Mouse (Mus musculus) subcutaneous adipose tissue, adult 2 months (tissue): Measurements from ENCODE around the gene Anp32e. TPM values are rescaled to one million over a fixed set of nuclear protein-coding genes. Genes with fewer than 3 reads are reported as not detected.

ENCODE experiments used
- polyA plus RNA-seq: library from polyadenylated mRNA; depleted of rRNA; stranded (reverse); fragments of >200 nt; gene quantifications from 2 replicates; pipeline ENCODE4 v1.2.3, GENCODE M21; 2012; ENCODE audit warnings: low replicate concordance; rRNA removed

Anp32e gene
- polyA plus RNA-seq = 9.5 and 23.5 TPM in 2 replicates

DNA sequence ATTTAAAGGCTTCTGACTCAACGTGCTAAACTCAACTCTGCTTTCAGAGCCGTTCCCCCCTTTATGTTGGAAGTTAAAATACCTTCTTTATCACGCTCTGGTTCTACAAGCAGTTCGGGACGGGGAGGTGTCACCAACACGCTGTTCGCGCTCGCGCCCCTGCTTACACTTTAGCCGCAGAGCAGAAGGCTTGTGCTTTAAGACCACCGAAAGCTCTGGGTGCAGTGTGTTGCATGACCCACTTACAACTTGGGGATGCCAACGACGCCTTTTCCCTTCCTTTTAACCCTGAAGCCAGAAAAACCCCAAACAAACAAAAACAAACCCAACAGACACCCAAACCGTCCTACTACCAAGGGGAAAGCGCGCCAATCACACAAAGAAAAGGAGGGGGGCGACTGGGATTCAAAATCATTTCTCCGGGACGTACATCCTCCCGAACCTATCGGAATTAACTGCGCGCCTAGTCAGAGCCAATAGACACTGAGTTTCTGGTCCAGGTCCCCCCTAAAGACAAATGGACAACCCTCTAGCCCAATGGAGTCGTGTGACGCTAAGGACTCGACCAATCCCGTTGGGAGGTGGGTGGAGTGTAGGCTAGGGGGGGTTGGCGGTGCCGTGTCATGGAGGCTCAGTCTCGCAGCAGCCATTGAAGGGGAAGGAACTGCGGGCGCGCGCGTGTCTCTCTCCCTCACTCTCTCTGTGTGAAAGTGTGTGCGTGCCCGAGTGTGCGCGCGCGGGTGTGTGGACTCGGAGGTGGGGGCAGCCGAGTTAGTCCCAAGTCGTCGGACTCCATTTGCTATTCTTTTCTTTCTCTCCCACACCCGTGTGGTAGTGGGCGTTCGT, at the start of gene Anp32e:
TSS of gene Anp32e (plus strand) at position 589 of the 846 bp plus-strand sequence.

GRCm38 (mm10) chr3:95881979-95882815, 46.8 kb upstream of the Anp32e start, which contains the start of gene Ciart:
TSS of gene Ciart (minus strand) at chr3:95882251.

GRCm38 (mm10) chr3:95891211-95892065, 37.6 kb upstream of the Anp32e start, which contains the start of gene BC028528:
TSS of gene BC028528 (minus strand) at chr3:95892005.

DNA sequence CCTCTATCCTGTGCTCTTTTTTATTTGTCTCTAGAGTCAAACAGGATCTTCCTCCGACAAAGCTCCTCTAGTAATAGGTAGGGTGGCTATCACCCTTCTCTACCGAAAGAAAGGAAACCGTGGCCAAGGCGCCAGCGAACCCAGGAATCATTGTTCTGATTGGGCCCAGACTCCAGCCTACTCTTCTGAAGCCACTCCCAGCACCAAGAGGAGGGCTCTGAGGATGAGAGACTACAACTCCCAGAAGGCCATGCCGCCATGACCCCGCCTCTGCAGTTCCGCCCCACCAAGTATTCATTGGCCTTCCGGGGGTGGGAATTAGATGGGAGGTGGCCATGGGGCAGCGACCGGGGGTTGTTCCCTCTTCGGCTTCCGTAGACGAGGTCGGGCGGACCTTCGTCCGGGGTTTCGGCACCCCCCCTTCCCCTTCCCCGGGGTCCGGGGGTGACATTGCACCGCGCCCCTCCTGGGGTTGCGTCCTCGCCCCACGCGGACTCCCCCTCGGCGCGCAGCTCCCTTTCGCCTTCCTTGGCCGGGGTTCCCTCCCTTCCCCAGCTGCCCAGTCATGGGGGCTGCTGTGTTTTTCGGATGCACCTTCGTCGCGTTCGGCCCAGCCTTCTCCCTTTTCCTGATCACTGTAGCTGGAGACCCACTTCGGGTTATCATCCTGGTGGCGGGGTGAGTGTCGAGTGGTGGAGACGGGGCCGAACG, 35.3 kb upstream of the Anp32e start, which contains the start of gene Aph1a:
TSS of gene Aph1a (plus strand) at position 364 of the 711 bp plus-strand sequence.

DNA sequence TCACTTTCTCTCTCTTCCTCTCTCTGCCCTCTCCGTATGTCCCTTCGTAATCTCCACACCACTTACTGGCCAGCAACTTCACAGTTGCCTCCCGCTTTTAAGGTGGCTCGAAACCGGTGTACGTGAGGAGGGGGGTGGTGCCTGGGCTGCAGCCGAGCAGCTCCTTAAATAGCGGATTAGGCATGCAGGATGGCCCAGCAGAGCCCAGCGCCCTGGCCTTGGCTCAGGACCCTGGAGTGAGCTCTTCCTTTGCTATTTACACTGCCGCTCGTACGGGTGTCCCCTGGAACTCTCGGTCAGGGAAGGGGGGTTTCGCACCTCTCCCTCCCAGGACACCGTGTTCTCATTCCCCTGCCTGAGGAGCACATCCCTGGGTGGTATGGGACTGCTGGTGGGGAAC, 24.5 kb upstream of the Anp32e start, which contains the start of gene Car14:
TSS of gene Car14 (minus strand) at position 124 of the 400 bp plus-strand sequence.

GRCm38 (mm10) chr3:95995802-95996428, 66.9 kb downstream of the Anp32e start, which contains the start of gene Plekho1:
TSS of gene Plekho1 (minus strand) at chr3:95996001.

Other genes starting within 250 kb of the Anp32e start
- 21.6 and 36.6 TPM in 2 replicates for gene Adamtsl4, start 241.3 kb upstream of the Anp32e start, polyA plus RNA-seq
- gene Ecm1, start 189.7 kb upstream of the Anp32e start, polyA plus RNA-seq = 371 and 414 TPM in 2 replicates
- 30.9 and 43.4 TPM in 2 replicates for gene Tars2, start 169.0 kb upstream of the Anp32e start, polyA plus RNA-seq
- gene Rprd2, start 110.4 kb upstream of the Anp32e start, polyA plus RNA-seq = 13.0 and 20.9 TPM in 2 replicates
- 11.2 and 18.3 TPM in 2 replicates for gene Prpf3, start 73.4 kb upstream of the Anp32e start, polyA plus RNA-seq
- 99.3 and 137 TPM in 2 replicates for gene Mrps21, start 57.7 kb upstream of the Anp32e start, polyA plus RNA-seq
- gene Ciart, start 47.0 kb upstream of the Anp32e start, polyA plus RNA-seq = 3.8 and 5.0 TPM in 2 replicates
- gene BC028528, start 37.2 kb upstream of the Anp32e start, polyA plus RNA-seq = 14.4 and 27.4 TPM in 2 replicates
- 111 and 138 TPM in 2 replicates for gene Aph1a, start 35.3 kb upstream of the Anp32e start, polyA plus RNA-seq
- gene Car14, start 24.6 kb upstream of the Anp32e start, polyA plus RNA-seq = 0.75 and 2.7 TPM in 2 replicates
- gene Plekho1, start 66.8 kb downstream of the Anp32e start, polyA plus RNA-seq = 62.6 and 132 TPM in 2 replicates
- 6.9 and 8.3 TPM in 2 replicates for gene Vps45, start 129.2 kb downstream of the Anp32e start, polyA plus RNA-seq
- 9.3 and 15.2 TPM in 2 replicates for gene Otud7b, start 175.3 kb downstream of the Anp32e start, polyA plus RNA-seq
- gene Mtmr11, start 232.8 kb downstream of the Anp32e start, polyA plus RNA-seq = 21.6 and 30.8 TPM in 2 replicates
- 42.2 and 80.9 TPM in 2 replicates for gene Sf3b4, start 243.1 kb downstream of the Anp32e start, polyA plus RNA-seq